Mouse (Mus musculus) G1E (cell line): ENCODE data around the gene Rag2. TPM values are rescaled to one million over a fixed set of nuclear protein-coding genes. Genes with fewer than 3 reads are reported as not detected.
A peak's percentile ranks its signal among the peaks of the same experiment; 100 is the strongest.

Experiments
- ATAC-seq: 2 replicates; pipeline ENCODE4 v1.8.0; 2016; ENCODE audit warnings: mild to moderate bottlenecking; ENCODE audit not compliant: insufficient number of reproducible peaks, poor library complexity, low FRiP score, severe bottlenecking; ENCODE audit errors: extremely low read depth
- DNase-seq: peaks from one replicate; pipeline ENCODE4 v3.0.0; 2012; ENCODE audit warnings: low spot score
- H3K27me3 ChIP-seq: 2 replicates; pipeline ENCODE4 v1.6.1; 2012; ENCODE audit warnings: mild to moderate bottlenecking, low read length, inconsistent platforms; ENCODE audit not compliant: insufficient read depth
- H3K36me3 ChIP-seq: replicated peaks from 2 replicates; pipeline ENCODE3; 2012; ENCODE audit warnings: mild to moderate bottlenecking, inconsistent platforms
- H3K4me1 ChIP-seq: 2 replicates; pipeline ENCODE4 v1.6.1; 2012; ENCODE audit warnings: low read depth, low read length, inconsistent platforms, mixed read lengths; ENCODE audit not compliant: insufficient read depth
- H3K4me3 ChIP-seq: 2 replicates; pipeline ENCODE4 v1.5.1; 2012; ENCODE audit warnings: low read depth, mild to moderate bottlenecking, inconsistent platforms, low read length, moderate library complexity, mixed read lengths
- H3K9me3 ChIP-seq: replicated peaks from 2 replicates; pipeline ENCODE4 v1.6.1; 2012; ENCODE audit warnings: inconsistent platforms
- CTCF ChIP-seq: IDR thresholded peaks from 2 replicates; pipeline ENCODE4 v1.5.1; 2012; ENCODE audit warnings: low read depth, low read length, inconsistent platforms, mixed read lengths
- GATA1 ChIP-seq: IDR thresholded peaks from 2 replicates; pipeline ENCODE4 v1.6.1; 2012; ENCODE audit warnings: borderline replicate concordance, low read length, inconsistent platforms, mixed read lengths
- GATA2 ChIP-seq: IDR thresholded peaks from 2 replicates; pipeline ENCODE4 v1.6.1; 2012; ENCODE audit warnings: low read depth, low read length, inconsistent platforms, borderline replicate concordance
- POLR2AphosphoS5 ChIP-seq: IDR thresholded peaks from 2 replicates; pipeline ENCODE4 v1.6.1; 2012; ENCODE audit warnings: low read depth, low read length, inconsistent platforms; ENCODE audit not compliant: insufficient replicate concordance
- TAL1 ChIP-seq: conservative IDR thresholded peaks from 2 replicates; pipeline ENCODE4 v1.6.1; 2012; ENCODE audit warnings: low read depth, low read length, inconsistent platforms, mixed read lengths
- polyA plus RNA-seq: library from polyadenylated mRNA; stranded (reverse); fragments of >175 nt; gene quantifications from 2 replicates; pipeline ENCODE4 v1.2.3, GENCODE M21; 2012
- total RNA-seq, 2 experiments: library from RNA; stranded (forward) in 1 of 2; stranded (reverse) in 1 of 2; fragments of 200-1000 nt in 1 of 2; fragments of >200 nt in 1 of 2; fragmentation: Nextera tagmentation in 1 of 2; gene quantifications; 2 replicates each; pipeline ENCODE4 v1.2.3; 2014 to 2017

The Rag2 gene
- total and polyA plus RNA-seq, 3 experiments: 0.11 TPM; not detected in 2

GRCm38 (mm10) chr2:101603099-101603498 is 21.4 kb upstream of the Rag2 start:
- peaks cover 6% of the 10 kb centered on the region for H3K36me3 ChIP-seq
- no peaks in the 10 kb centered on the region for H3K4me1 ChIP-seq
- DNase-seq: no peak
- TF ChIP-seq CTCF: no peak
- no peak for TF ChIP-seq GATA2
- TF ChIP-seq GATA1: no peak
- TF ChIP-seq POLR2AphosphoS5: no peak
- TF ChIP-seq TAL1: no peak
- H3K9me3 ChIP-seq: no peaks in the 10 kb centered on the region
- H3K27me3 ChIP-seq: no peaks in the 10 kb centered on the region
- peak; percentile 40; the same call in 1 of the 2 replicates for ATAC-seq
- no peak overlapping the region for H3K4me3 ChIP-seq

GRCm38 (mm10) chr2:101608232-101608894 is 16.2 kb upstream of the Rag2 start:
- no peak for DNase-seq
- no peaks in the 10 kb centered on the region for H3K27me3 ChIP-seq
- no peak overlapping the region for H3K4me3 ChIP-seq
- ATAC-seq: no peak
- peaks cover 17% of the 10 kb centered on the region for H3K36me3 ChIP-seq
- H3K9me3 ChIP-seq: no peaks in the 10 kb centered on the region
- H3K4me1 ChIP-seq: no peaks in the 10 kb centered on the region
- no peak for TF ChIP-seq POLR2AphosphoS5
- no peak for TF ChIP-seq GATA2
- no peak for TF ChIP-seq CTCF
- TF ChIP-seq GATA1: no peak
- no peak for TF ChIP-seq TAL1

- Histone ChIP-seq H3K27me3 (no peaks in the 10 kb centered on the region), H3K9me3 (no peaks in the 10 kb centered on the region), H3K36me3 (peaks cover 22% of the 10 kb centered on the region), H3K4me3 (no peak overlapping the region), H3K4me1 (no peaks in the 10 kb centered on the region)
- ATAC-seq (no peak), DNase-seq (no peak)
- TF ChIP-seq TAL1: no peak
- no peak for TF ChIP-seq POLR2AphosphoS5
- no peak for TF ChIP-seq GATA2
- no peak for TF ChIP-seq GATA1
- no peak for TF ChIP-seq CTCF
These were observed 13.7 kb upstream of the Rag2 start for GRCm38 (mm10) chr2:101610861-101611260.

GRCm38 (mm10) chr2:101615464-101616305 is 8.8 kb upstream of the Rag2 start:
- Histone ChIP-seq H3K36me3 (peaks cover 8% of the 10 kb centered on the region), H3K4me3 (no peak overlapping the region), H3K9me3 (no peaks in the 10 kb centered on the region), H3K27me3 (no peaks in the 10 kb centered on the region), H3K4me1 (peaks cover 2% of the 10 kb centered on the region; the same call in 1 of the 2 replicates)
- no peak for TF ChIP-seq TAL1
- TF ChIP-seq GATA2: no peak
- no peak for TF ChIP-seq POLR2AphosphoS5
- TF ChIP-seq CTCF: no peak
- no peak for TF ChIP-seq GATA1
- DNase-seq (no peak), ATAC-seq (no peak)

GRCm38 (mm10) chr2:101618373-101618772 is 6.1 kb upstream of the Rag2 start:
- Histone ChIP-seq H3K4me1 (peaks cover 10% of the 10 kb centered on the region; the same call in 1 of the 2 replicates), H3K36me3 (peaks cover 6% of the 10 kb centered on the region), H3K27me3 (no peaks in the 10 kb centered on the region), H3K4me3 (no peak overlapping the region), H3K9me3 (no peaks in the 10 kb centered on the region)
- DNase-seq (no peak), ATAC-seq (no peak)
- no peak for TF ChIP-seq GATA2
- TF ChIP-seq GATA1: no peak
- no peak for TF ChIP-seq POLR2AphosphoS5
- no peak for TF ChIP-seq CTCF
- TF ChIP-seq TAL1: no peak

- TF ChIP-seq POLR2AphosphoS5 (no peak), TAL1 (no peak), GATA2 (no peak), GATA1 (no peak), CTCF (no peak)
- Histone ChIP-seq H3K36me3 (peaks cover 2% of the 10 kb centered on the region), H3K27me3 (no peaks in the 10 kb centered on the region), H3K4me1 (peaks cover 15% of the 10 kb centered on the region), H3K4me3 (no peak overlapping the region), H3K9me3 (no peaks in the 10 kb centered on the region)
- DNase-seq (no peak), ATAC-seq (no peak)
These were observed 3.6 kb upstream of the Rag2 start for GRCm38 (mm10) chr2:101620899-101621298.
